Mouse (Mus musculus): ENCODE measurements around the gene Cmah.

The Cmah gene

DNA sequence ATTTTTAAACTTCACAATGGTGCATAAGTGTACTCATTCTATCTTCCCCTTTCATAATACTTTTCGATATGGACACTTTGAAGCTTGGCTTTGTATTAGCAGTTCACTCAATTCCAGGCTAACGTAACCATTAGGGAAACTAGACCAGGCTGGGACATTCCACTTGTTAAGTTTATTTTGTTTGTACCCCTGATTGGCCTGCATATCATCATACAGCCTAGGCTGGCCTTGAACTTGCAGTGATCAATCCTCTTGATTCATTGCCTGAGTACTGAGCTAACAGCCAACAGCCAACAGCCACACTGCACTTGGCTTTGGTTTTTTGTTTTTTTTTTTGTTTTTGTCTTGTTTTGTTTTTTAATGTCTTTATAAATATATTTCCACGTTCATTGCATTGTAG, 157.6 kb downstream of the Cmah start:
- DNase-seq = no peak

DNA sequence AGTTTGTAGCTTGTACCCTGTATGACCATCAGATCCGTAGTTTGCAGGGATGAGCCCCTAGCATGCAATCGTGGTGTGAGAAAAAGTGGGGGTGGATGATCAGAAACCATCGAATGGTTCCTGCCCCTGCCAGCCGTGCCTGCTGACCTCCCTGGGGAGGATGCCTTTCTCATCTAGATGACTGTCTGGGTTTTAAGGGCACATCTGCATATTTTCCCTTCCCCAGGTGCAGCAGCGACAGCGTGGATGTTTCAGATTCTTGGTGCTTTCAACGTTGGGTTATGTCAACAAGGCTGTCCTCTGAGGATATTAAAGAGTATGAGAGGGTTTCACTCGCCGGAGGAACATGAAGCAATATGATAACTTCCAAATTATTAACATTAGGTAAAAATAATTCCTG, 158.8 kb downstream of the Cmah start:
- no peak for DNase-seq

DNA sequence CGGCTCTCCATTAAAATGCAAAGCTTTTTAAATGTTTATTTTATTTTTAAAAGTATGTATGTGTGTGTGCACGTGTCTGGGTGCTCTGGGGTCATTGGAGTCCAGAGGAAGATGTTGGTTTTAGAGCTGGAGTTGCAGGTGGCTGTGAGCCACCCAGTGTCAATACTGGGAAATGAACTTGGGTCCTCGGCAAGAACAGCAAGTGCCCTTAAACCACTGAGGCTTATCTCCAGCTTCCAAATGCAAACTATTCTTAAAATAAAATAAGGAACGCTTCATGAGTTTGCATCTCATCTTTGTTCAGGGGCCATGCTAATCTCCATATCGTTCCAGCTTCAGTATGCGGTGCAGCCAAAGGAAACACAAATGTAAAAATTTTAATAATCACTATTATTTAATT, 159.2 kb downstream of the Cmah start:
- no peak for DNase-seq

DNA sequence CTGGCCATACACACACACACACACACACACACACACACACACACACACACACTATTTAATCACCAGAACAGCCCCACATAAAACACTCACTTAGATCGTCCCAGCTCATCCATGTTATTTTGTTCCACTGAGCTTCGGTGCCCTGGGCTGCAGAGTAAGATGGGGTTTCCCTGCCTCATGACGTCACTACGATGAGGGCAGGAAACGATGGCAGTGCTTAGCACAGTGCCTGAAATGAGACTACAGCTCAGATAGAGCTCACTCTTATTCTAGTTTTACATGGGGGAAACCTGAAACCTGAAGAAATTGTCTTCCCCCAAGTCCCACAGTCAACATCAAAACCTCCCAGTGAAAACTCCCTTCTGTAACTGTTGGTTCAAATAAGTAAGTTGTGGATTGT, 159.9 kb downstream of the Cmah start:
- no peak for DNase-seq

DNA sequence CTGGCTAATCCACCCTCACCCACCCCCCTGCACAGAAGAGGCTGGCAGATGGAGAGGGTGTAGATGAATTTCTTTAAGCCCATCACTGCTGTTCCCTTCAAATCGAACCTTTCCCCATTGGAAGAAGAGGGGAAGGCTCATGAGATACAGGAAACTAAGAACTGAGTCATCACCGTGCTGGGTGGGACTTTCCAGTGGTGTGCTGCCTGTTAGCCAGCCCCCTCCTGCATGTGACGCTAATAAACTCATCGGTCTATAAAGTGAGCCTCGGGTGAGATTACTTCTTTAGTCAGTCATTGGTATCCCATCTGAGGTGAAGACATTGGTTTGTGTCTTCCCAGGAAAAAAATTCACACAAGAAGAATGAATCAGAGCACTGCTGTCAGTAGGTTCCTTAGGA, 160.3 kb downstream of the Cmah start:
- DNase-seq = no peak

DNA sequence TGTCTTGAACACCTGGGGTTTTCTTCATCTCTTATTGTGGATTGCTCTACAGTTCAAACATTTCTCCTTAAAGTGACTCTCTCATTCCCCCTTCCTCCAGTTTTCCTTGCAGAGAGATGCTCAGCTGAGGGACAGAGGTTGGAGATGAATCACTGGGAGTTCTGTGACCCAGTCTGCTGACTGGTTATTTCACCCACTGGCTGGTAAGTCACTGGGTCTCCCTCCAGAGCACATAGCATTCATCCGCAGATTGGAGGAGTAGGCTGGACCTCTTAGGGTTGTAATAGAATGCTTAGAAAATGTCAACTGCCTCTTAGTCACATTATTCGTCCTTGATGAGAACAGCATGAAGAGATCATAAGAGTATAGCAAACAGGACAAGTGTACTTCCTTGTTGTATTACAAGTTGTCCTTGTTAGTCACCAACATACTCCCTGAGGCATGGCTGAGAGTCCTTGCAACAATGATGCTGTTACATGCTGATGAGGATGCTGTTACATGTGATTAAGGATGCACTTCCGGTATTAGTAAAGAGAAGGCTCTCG, 161.4 kb downstream of the Cmah start:
- no peak for DNase-seq

DNA sequence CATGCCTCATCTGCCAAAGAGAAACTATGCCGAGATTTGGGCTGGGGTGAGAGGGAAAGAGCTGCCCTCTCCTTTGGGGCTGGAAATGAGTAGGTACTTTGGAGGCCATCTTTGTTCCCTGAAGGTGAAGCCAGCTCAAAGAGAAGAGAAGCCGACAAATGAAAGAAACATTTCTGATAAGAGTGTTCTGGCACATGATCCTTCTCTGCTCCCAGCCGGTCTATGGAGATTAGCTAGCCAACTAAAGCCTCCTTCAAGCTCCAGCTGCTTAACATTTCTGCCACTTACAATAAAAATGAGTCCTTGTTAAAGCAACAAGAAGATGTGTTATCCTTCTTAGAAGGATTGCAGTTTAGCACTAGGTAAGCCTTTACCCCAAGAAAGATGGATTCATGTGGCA, 162.3 kb downstream of the Cmah start:
- no peak for DNase-seq

DNA sequence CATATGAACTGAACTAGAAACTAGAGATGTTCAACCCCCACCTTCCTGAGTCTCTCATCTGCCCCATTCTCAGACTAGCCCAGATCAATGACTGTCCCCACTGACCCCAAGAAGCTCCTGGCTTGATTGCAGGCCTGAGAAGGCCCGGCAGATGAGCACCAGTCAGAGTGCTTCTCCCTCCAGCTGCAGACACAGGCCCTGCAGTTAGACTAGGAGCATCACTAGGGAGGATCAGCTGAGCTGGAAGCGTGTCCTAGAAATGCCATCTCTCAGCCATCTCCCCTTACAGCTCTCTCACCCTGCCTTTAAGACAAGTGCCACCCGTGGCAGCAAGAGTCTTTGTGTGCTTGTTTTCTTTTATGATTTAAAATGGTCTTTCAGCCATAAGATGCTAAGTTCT, 162.8 kb downstream of the Cmah start:
- no peak for DNase-seq

DNA sequence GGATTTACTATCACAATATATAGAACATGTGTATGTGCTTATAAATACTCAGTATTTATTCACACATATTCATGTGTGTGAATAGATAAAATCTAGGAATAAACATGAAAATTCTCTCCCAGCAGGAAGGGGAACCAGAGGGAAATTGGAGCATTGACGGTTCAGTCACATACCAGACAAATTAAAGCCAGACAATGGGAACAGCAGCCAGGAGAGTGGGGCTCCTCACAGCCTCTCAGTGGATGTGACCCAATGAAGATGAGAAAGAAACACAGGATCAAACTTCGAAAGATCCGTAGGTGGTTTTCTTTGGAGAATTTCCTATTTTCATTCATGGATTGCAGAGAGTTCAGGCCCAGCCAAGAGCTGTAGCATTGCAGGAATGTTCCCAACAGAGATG, 163.9 kb downstream of the Cmah start:
- DNase-seq = no peak

DNA sequence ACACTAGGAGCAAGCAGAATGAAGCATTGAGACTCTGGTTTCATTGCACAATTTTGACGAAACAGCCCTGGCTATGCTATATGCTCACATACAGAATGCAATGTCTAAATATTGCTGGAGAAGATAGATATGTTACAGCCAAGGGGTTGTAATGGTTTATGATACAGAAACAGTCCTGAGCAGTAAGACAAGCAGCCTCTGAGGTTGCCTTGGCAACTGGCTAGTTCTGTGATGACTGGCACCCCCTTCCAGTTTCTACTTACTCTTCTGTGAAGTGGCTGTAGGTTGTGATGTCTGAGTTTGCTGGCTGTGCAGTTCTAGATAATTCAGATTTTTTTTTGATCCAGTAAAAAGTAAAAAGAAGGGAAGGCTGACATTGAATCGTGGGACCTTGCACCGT, 166.6 kb downstream of the Cmah start:
- DNase-seq = no peak

DNA sequence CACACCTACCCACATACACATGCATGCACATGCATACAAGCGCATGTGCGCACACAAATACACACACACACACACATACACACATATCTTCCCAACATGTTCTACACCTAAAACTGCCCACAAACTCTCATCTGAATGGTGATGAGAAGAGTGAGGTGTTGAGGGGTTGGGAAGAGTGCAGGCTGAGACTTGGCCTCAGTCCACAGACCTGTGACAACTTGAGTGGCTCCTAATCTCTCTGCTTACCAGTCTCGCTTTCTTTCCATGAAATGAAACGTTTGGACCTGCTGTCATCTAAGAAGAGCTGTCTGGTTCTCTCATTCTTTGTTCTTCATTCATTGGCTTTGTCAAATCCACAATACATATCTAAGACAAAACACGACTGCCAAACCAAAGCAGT, 169.1 kb downstream of the Cmah start:
- DNase-seq = no peak

DNA sequence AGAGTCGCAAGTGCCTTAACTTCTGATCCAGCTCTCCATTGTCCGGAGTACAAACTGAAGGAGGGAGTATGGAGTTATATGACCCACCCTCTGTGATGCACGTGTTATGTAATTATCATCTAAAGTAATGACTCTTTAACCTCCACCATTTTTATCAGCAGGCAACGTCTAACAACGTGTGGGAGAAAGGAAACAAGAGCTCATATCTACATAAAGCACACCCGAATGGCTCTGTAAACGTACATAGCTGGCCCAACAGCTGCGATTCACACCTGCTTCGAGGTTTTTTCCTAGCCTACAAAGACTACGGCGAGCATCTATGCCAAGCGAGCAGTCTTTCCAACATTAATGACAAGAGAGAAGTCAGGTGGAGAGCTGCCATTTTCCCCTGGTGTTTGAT, 169.8 kb downstream of the Cmah start:
- DNase-seq = no peak

DNA sequence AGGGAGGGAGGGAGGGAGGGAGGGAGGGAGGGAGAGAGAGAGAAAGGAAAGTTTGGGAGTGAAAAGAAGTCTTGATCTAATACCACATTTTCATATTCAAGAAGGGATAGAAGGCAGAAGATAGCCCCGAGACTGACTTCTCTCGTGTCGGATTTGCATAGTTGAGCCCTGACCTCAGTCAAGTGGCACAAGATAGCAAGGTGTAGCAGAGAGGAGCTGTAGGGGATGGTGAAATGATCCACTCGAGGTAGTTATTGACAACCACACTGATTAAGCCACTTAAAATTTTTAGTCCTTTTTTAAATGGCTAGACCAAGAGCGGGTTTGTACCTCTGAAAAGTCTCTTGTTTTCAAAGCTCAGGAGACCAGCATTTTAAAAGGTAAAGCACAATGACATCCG, 171.1 kb downstream of the Cmah start:
- DNase-seq = no peak

DNA sequence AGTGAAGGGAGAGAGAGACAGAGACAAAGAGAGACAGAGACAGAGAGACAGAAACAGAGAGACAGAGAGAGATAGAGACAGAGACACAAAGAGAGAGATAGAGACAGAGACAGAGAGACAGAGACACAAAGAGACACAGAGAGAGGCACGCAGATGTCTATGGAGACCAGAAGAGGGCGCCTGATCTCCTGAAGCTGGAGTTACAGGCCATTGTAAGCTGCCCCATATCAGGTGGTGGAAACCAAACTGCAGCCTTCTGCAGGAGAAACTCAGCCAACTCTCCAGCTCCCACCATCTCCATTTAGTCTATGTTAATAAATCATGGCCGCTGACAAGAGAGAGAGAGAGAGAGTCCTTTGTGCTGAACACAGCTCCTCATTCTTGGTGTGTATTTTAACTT, 172.3 kb downstream of the Cmah start:
- peak; percentile 47 for DNase-seq

DNA sequence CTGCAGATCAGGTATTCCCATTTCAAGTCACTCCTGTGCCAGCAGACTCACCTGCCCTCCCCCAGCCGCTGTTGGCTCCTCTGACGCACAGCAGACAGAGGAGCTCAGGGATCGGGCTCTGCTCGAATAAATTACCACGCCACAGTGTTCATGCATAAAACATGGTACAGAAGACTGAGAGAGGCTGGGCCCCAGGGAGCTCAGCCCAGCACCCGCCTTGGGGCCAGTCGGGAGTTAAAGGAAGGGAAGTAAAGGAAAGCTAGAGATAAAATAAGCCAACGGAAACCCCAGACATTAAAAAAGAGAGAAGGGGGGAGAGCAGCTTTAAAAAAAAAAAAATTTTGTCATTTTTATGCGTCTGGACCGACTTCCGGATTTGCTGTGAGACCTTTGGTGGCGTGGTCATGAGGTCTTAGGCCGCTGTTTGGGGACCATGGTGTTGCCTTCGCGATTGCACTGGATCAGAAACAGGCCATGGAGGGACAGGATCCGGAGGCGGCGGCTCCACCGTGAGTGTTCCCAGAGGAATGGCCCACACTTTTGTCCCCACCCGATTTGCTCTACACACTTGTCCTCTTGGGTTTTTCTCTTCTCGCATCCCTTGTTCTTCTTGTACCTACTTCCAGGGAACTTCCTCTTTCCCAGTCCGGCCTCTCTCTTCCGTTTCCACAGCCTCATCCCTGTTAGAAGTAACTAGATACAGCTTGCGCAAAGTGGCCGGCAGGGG, 174.1 kb downstream of the Cmah start:
- DNase-seq = no peak

DNA sequence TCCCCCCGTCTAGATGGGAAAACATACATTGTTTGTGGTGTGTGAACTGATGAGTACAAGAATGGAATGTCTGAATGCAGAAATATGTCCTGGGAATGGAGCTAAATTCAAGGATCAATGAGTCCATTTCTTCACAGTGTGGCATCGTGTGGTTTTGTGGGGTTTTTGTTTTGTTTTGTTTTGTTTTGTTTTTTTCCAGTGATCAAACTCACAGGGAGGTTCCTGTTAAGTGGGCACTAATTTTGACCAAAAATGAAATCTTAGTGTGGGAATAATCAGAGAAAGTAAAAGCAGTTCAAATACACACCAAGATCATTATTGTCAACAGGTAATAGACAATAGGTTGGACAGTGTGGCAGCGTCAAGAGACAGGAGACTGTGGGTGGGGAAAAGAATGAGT, 174.7 kb downstream of the Cmah start:
- DNase-seq = no peak

DNA sequence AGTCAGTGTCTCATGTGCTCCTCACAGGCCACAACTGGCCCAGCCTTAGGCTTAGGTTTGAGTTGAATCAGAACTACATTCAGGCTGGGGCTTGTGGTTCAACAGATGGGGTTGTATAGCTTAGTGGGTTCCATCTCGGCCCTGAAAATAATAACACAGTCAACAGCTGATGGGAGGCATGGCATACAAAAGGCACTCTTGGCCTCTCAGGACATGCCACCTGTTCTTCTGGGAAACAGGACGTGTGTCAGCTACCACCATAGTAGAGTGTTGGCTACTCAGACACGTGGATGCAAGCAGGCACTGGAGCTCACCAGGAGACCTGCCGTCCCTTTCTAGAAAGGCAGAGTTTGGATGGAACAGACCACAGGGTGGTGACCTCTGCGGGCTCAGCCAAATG, 178.6 kb downstream of the Cmah start:
- DNase-seq = no peak

DNA sequence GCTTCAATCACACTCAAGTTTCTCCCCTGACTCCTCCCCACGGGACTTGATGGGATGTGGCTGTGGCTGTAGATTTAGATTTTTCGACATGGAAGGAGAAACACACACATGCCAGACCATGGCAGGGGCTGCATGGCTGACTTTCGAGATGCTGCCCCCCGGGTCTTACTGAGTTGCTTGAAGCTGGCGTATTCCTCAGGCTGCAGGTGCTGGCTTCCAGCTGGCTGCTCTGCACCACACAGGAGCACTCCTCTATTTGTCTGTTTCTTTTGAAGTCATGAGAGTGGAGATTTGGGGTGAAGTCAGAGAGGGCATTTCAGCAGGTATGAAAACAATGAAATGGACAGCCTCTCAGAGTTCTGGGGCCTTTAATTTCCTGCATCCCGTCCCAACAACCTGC, 180.0 kb downstream of the Cmah start:
- DNase-seq = no peak

DNA sequence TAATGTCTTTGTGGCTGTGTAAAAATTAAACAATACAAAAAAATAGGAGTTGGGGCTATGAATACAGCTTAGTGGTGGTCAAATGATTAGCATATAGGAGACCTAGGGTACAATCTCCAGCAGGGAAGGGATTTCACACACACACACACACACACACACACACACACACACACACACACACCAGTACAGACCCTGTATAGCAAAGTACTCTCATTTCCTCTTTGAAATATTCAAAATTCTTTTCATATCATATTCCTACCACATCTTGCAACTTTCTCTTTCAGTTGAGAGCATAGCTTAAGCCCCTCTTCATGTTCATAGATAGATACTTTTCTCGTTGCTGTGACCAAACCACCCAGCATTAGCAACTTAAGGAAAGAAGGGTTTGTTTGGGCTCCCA, 181.7 kb downstream of the Cmah start:
- DNase-seq = no peak

DNA sequence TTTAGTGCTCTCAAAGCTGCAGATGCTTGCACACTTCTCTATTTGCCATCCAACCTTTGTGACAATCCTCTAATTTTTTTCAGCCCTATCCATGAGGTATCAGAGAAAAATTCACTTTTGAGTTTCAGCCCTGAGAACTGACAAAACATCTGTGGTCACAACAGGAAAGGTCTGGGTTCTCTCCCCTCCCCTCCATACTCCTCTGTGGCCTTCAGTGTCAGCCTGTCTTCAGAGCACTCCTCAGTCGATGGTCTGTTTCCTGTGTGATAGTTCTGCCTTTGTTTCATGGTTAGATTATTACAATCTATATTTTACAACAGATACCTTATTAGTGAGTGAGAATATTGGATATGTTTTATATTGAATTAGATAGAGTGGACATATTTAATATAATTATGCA, 184.2 kb downstream of the Cmah start:
- no peak for DNase-seq

DNA sequence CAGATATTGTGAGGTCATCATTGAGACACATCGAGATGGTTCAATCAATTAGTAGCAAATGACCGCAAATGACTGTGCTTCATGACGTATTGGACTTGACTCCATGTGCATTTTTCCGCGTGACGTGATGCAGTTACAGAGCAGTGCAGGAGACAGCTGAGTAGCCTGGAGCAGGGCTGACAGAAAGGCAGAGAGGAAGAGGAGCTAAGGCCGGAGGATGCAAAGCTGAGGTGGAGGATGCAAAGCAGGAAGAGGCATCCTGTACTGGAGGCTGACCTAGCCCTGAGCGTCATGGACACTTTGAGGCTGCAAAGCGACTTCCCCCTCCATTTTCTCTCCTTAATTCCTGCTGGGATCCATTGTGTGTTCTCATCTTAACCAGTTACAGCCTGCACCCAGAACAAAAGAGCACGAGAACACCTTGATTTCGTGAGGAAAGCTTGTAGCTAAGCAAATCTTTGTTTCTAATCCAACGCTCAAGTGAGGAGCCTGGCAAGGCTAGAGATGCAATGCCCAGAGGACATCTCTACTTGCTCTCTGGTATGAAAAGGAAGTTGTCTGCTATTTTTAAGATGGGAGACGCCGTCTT, 184.8 kb downstream of the Cmah start:
- DNase-seq = no peak

DNA sequence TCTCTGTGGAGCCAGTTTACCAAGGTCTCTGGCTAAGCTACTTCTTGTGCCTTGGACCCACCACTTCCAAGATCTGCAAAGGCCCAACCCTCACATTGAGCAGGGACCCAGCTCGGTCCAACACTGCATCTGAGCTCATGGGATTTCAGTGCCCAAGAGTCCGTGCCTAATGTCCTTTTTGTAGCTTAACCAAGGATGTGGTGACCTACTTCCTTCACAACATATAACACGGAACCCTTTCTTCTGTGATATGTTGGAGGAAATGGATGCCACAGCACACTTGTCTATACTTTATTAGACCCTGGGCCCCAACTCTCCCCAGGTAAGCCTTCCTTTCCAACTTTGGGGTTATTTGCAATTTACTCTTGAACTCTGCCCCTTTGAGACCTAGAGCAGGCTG, 186.5 kb downstream of the Cmah start:
- no peak for DNase-seq

DNA sequence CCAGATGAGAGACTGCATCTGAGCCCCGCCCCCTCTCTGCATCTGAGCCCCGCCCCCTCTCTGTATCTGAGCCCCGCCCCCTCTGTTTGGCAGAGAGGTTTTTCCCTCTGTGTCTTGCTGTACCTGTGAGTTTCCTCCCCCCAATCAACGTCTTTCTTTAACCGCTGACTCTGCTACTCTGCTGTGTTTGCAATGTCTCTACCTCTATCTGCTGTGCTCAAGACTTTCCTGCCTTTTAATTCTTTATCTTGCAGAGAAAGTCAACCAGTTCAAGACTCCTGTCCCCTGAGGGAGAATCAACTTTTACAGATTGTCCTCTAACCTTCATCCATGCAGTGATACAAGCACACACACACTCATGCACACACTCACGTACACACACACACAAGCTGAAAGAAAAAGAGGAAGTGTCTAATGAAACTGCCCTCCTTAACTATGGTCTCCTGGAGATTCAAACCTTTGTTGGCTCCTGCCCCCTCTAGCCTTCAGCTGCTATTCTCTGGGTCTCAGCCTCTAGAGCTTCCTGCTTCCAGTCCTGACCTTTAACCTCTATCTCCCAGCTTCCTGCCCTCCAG, 188.0 kb downstream of the Cmah start:
- no peak for DNase-seq

DNA sequence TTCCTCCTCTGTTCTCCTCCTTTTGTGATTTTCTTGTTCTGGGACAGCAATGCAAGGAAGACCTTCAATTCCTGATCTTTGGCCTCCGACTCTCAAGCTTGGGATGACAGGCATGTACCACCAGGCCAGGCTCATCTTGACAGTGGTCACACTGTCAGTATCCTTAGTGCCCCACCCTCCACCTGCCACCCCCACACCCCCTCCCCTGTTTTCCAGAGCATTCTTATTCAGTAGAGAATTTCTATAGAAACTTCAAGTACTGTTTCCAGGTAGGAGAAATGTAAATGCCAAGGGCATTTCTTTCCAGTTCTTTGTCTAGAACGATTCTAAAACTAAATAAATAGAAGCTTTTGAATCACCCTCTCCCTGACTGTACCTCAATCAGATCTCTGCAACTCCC, 190.6 kb downstream of the Cmah start:
- DNase-seq = no peak

DNA sequence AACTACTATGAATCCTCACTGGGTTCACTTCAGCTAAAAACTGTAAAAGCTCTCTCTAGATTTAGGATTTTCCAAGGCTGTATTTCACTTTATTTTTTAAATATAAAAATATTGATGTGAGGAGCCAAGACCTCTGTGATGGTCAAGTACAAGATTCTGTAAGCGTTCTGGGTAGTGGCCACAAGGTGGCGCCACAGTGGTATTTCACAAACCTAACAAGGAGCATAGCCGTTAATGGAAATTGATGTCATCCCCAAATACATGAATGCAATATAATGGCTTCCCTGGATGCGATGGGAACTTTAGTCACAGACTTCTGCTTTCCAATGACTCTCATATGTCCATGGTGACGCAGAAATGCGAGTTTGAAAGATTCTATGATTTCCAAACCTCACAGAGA, 191.7 kb downstream of the Cmah start:
- peak; percentile 60 for DNase-seq

All from lung, postnatal 14 days (tissue).